Mouse (Mus musculus) megakaryocyte-erythroid progenitor cell, adult 5 weeks (primary cell): ENCODE results near the gene Nyap2. TPM values are rescaled to one million over a fixed set of nuclear protein-coding genes. Genes with fewer than 3 reads are reported as not detected.

ENCODE experiments used
- polyA plus RNA-seq: library from polyadenylated mRNA; stranded (reverse); fragments of >175 nt; gene quantifications from 2 replicates; pipeline ENCODE4 v1.2.3, GENCODE M21; 2012

Nyap2 gene
- not detected in 2 replicates for polyA plus RNA-seq

GRCm38 (mm10) chr1:81076831-81077664 lies at the start of gene Nyap2:
Nyap2 (plus strand) TSS chr1:81076950.

